Mouse (Mus musculus): Measurements from ENCODE around the gene Spaca4.

Gene Spaca4

DNA sequence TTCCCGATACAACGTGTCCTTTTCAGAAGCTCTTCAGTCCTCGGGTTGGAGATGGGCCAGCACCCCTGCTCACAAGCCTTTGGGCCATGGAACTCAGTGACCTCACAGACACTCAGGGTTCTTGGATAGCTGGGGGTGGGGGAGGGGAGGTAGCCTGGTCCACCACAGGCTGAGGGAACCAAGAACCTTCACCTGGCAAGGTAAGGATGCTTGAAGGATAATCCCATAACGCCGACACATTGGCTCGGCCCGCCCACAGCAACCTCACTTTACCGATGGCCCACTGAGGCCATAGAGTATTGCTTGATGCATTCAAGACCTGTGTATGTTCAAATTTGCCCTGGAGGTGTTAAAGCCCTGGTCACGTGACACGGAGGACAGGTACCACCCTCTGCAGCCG, at the start of gene Spaca4:
TSS of gene Spaca4 (minus strand) at position 101 of the 400 bp plus-strand sequence.
- no peak for DNase-seq (ENCODE audit: low spot score in 2 of 2)

DNA sequence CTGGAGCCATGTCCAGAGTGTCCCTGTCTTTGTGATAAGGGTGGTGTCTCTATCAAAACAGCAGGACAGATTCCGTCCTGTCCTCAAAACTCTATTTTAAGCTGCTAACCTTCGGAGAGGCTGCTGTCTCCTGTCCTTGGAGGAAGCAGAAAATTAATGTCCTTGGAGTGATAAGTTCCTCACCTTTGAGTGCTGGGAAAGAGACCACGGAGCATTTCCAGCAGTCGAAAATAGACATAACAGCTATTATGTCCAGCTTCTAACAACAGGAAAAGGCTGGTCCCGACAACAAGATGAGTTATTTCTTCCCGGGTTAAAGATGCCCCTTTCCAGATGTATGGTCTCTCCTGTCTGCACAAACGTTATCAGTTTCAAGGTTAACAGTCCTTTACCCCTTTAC, 49.6 kb upstream of the Spaca4 start:
- no peak for DNase-seq (ENCODE audit: low spot score in 2 of 2)

DNA sequence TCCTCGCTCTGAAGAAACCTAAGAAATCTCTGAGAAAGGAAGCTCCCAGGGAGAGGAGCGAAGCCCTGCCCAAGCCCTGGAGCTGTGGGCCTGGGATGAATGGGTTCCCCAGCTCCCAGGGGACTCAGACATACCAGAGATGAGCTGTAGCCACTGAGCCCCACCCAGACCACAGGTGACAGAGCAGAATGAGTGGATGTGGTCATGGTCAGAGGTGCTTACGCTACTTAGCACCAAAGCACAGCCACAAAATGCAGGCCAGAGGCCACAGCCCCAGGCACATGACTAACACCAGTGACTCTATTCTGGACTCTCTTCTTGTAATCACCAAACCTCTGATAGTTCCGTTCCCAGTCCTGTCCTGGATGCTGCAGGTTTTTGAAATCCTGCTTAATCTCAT, 45.5 kb upstream of the Spaca4 start:
- no peak for DNase-seq (ENCODE audit: low spot score in 2 of 2)

DNA sequence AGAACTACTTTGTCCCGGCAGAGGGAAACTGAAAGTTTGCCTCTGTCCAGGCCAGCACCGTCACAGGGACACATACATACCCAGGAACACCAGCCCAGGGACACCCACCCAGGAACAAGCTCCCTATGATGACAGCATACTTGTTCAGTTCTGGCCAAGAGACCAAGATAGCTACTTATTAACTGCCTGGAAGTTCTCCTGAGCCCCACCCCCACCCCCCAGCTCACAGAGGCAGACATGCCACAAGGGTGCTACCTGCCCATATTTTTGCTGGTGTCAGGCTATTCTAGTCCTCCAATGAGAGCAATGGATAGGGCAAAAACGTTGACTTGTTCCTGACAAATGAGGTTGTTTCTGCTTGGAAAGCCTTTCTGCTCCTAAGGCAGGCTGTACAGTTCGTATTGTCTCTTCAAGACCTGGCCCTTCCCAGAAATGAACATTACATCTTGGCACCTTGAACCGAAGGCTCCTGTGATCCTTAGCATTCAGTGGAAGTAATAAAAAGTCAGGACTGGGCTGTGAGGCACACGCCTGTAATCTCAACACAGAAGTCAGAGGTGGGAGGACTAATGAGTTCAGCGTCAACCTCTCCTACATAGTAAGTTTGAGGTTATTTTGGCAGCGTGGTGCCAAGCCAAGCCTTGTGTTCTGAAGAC, 44.9 kb upstream of the Spaca4 start:
- DNase-seq (ENCODE audit: low spot score in 2 of 2): no peak

DNA sequence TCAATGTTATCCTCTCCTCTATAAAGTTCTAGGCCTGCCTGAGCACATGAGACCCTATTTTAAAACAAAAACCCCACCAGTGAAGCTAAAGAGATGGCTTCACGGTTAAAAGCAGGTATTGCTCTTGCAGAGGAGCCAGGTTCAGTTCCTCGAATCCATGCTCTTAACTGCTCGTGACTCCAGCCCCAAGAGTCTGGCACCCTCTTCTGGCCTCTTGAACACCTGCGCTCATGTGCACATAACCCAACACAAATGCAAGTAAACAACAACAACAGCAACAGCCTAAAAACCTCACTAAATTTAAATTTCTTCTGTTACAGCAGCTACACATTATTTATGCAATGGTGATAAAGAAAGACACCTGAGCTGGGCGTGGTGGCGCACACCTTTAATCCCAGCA, 41.9 kb upstream of the Spaca4 start:
- no peak for DNase-seq (ENCODE audit: low spot score in 2 of 2)

DNA sequence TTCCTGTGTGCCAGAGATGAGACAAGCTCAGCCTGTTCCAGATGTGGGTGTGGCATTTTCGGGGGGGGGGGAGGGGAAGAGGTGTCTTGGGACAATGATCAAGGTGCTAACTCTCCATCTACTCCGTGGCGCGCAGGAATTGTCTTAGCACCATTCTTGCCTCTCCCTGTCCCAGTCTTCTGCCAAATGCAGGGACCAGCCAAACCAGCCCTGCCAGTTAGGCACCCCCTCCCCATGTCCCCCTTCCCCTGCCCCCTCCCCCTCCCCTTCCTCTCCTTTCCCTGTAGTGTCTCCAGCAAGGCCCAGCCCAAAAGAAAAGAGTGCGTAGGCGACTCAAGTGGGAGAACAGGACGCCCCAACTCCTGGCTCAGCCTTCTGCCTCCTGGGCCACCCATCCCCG, 41.2 kb upstream of the Spaca4 start:
- DNase-seq (ENCODE audit: low spot score in 2 of 2): no peak

DNA sequence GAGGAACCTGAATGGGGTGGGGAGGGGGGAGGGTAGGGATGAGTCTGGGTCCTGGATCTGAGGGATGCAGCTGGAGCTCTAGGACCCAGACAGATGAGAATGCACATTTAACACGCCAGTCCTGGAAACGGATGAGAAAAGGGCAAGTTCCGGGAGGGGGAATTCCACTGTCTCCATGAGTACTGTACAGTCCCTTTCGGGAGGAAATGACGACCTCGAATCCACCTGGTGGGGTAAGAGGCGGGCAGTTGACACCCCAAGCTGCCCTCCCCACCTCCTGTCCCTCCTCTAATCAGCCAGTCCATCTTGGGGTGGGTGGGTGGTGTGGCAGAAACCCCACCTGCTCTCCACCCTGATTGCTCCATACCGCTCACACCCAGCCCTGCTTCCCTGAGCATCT, 40.4 kb upstream of the Spaca4 start:
- DNase-seq (ENCODE audit: low spot score in 2 of 2): no peak

DNA sequence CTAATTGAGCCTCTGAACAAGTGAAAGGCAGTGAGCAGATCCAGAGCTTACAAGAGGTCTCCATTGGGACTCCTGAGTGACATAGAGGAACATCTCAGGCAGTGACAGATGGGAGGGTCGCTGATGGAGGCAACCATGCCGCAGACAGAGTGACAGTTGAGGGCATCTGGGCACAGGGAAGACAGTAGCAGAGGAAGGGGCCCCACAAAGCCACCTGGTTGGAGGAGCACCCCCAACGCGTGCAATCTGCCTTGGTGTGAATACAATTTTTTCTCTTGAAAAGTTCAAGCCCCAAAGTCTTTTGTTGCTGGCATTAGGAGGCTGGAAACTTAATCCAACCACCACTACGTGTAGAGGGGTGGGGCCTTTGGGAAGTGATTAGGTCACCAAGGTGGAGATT, 34.5 kb upstream of the Spaca4 start:
- no peak for DNase-seq (ENCODE audit: low spot score in 2 of 2)

DNA sequence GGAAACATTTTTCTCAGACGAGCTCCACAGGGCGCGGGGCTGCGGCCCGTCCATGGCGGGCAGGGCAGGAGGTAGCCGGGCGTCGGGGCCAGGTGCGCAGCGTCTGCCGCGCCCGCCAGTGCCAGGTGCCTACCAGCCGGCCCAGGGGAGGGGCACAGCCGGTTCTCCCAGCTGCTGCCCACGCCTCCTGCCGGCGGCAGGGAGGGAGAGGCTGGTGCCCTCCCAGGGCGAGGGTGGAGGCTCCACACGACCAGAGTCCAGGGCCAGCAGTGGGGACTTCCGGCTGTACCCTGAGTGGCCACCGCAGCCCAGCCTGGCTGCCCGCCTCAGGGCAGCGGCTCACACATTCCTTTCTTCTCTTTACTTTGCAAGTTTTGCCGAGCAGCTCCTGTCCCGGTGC, 33.8 kb upstream of the Spaca4 start:
- no peak for DNase-seq (ENCODE audit: low spot score in 2 of 2)

DNA sequence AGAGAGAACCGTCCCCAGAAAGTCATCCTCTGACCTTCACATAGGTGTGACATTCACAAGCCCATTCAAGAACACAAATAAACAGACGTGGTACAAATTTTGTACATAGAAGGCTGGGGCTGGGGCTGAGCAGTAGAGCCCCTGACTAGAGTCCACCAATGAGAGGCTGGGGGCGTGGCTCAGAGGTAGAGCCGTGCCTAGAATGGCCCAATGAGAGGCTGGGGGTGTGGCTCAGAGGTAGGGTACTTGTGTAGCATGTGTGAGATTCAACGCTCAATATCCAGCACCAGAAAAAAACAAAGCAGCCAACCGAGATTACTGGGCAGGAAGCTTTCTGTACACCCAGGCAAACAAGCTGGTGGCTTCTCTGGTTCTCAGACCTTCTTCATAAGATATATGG, 30.1 kb upstream of the Spaca4 start:
- DNase-seq (ENCODE audit: low spot score in 2 of 2): no peak

DNA sequence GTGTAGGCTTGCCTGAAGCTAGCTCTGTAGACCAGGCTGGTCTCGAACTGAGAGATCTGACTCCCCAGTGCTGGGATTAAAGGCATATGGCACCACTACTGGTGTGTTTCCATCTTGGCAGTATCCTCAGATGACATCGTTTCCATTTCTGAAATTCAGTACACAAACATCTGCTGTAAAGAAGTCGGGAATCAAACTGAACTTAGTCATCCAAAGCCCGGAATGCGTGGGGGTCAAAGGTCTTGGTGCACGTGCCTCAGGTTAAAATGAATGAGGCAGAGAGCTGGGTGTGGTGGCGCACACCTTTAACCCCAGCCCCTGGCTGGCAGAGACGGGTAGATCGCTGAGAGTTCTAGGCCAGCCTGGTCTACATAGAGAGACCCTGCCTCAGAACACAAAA, 24.5 kb upstream of the Spaca4 start:
- no peak for DNase-seq (ENCODE audit: low spot score in 2 of 2)

DNA sequence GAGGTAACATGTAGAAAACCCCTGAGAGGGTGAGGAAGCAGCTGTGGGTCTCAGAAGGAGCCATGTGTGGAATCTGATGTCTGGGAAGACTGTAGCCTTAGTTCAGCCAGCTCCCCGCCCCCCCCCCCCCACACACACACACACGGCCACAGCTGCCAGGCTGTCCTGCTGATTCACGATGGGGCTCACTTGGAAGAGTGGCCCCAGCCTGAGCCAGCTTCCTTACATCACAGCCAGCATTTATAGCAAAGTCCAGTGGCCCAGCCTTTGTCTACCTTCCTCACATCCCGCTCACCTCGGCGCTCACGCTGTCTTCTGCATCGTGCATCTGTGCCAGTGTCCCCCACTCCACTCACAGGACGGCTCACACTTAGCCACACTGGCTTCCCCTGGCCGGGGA, 23.8 kb upstream of the Spaca4 start:
- no peak for DNase-seq (ENCODE audit: low spot score in 2 of 2)

DNA sequence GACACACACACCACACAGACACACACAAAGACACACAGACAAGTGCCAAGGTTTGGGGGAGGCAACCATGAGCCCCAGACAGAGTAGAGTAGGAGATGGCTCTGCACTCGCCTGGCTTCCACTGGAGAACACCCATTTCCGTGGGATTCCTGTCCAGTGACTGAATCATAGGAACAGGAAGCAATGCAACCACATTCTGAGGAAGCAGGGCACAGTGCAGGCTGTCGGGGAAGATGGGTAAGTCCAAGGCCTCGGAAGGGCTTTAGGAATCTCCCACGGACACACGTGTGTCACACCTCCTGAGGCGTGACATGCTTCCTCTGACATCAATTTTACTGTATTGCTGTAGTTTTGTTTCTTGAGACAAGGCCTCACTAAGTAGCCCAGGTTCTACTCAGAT, 22.5 kb upstream of the Spaca4 start:
- no peak for DNase-seq (ENCODE audit: low spot score in 2 of 2)

DNA sequence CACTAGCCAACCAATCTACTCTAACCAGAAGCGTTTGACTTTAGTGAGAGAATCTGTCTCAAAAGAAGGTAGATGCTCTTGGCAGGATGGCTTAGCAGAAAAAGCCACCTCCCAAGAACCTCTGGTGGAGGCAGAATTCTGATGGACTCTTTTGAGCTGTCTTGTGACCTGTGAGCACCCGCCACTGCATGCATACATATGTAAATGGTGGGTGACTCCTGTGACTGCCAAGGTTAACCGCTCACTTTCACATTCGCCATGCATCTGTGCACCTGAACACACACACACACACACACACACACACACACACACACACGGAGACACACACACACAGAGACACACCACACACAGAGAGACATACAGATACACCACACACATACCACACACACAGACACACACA, 21.8 kb upstream of the Spaca4 start:
- DNase-seq (ENCODE audit: low spot score in 2 of 2): no peak

DNA sequence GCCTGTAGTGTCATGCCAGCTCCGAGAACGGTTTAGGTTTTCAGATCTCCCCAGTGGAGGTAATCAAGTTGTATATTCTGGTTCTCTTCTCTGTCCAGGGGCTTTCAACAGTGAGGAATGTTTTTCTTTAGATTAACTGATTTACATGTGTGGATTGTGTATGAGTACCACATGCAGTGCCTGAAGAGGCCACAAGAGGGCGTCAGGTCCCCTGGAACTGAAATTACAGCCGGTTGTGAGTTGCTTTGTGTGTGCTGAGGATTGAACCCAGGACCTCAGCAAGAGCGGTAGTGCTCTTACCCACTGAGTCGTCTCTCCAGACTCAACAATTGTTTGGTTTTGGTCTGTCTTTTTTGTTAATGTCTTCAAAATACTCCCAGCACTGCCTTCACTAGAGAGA, 20.9 kb upstream of the Spaca4 start:
- no peak for DNase-seq (ENCODE audit: low spot score in 2 of 2)

DNA sequence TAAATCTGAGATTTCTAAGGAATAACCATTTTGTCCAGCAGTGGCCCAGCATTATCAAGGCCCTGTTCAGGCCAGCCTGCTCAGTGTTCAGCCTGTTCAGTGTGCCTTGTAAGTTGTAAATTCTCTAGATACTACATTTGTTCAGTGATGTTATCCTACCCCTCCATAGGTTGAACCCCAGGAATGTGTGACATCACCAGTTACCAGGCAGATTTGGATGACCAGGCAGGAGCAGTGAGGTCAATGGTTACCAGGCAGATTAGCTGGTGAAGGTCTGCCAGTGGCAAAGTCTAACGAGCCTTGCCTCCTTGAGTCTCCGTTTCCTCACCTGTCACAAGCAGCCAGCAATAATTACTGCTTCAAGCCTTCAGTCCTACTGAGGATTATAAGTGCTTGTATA, 18.8 kb upstream of the Spaca4 start:
- DNase-seq (ENCODE audit: low spot score in 2 of 2): peak in 1 of 2 experiments; percentile 47

DNA sequence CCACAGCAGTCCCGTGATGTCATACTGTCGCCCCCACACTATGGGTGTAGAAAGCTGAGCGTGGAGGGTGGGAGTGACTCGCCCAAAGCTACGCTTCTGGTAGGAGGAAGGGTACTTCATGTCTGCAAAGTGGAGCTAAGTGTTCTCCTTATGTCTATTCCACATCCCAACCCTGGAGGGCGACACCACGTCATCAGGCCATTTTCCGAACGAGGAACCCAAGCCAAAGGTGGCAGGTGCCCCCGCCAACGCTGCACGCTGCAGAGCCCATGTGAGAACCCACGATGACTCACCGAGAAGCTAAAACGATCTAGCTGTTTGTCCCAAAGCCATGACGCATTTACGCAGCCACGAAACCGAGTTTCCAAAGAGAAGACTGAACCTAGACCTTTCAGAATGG, 16.7 kb upstream of the Spaca4 start:
- DNase-seq (ENCODE audit: low spot score in 2 of 2): no peak

DNA sequence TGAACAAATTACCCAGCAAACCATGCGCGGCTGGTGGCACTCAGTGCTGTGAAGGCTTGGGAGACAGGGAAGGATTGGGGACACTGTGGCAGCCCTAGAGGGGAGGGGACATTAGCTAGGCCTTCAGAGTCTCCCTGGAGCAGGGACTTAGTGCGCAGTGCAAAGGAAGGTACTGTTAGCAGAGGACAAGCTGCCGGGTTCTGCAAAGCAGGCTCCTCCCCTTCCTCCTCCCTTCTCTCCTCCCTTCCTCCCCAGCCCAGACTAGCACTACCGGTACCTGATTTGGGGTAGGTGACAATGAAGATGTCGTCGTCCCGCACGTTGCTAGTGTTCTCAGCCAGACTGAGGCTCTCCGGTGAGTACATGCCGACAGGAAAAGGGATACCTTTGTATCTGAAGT, 16.2 kb upstream of the Spaca4 start:
- peak; percentile 63 to 65 for DNase-seq (ENCODE audit: low spot score in 2 of 2)

DNA sequence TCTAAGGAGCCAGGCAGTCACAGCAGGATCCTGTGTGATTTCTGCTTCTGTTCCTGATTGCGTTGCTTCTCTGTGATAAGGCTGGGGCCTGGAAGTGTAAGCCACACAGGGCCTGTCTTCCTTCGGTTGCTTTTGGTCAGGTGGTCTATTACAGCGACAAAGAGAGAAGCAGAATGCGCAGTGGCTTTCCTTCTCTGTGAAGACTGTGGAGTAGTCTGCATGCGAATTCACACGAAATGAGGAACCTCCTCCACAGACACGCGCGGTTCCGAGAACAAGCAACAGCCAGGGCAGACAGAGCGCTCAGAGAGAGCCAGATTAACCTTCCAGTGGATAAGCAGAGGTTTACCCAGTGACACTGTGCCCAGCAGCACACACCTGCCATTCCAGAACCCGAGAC, 15.7 kb upstream of the Spaca4 start:
- DNase-seq (ENCODE audit: low spot score in 2 of 2): no peak

DNA sequence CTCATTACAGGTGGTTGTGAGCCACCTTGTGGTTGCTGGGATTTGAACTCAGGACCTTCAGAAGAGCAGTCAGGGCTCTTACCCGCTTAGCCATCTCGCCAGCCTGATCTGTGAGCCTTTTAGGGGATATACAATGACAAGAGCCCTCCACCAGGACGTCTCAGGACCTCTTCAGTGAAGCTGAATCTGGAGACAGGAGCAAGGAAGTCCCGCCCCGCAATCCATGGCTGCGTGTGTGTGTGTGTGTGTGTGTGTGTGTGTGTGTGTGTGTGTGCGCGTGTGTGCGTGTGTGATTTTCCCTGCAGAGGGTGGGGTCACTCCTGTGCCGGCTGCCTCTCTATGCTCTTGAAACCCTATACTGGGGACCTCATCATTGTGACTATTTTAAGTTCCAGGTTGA, 14.2 kb upstream of the Spaca4 start:
- DNase-seq (ENCODE audit: low spot score in 2 of 2): no peak

DNA sequence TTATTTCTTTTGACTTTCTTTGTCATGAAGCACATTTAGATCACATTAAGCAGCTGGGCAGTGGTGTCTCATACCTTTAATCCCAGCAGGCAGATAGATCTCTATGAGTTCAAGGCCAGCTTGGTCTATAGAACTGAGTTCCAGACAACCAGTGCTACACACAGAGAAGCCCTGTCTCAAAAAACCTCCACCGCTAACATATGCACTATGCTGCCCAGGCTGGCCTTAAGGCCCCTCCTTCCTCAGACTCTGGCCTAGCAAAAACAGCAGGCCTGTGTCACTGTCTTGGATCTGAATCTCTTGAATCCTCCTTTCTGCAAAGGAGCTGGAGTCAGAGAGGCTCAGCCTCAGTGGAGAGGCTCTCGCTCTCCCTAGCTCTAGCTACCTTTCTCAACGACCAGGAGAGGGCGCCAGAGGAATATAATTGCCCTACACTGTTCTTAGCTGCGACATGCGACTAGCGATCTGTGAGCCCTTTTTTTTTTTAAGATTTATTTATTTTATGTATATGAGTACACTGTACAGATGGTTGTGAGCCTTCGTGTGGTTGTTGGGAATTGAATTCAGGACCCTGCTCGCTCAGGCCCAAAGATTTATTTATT, 13.7 kb upstream of the Spaca4 start:
- DNase-seq (ENCODE audit: low spot score in 2 of 2): peak; percentile 71 to 87

DNA sequence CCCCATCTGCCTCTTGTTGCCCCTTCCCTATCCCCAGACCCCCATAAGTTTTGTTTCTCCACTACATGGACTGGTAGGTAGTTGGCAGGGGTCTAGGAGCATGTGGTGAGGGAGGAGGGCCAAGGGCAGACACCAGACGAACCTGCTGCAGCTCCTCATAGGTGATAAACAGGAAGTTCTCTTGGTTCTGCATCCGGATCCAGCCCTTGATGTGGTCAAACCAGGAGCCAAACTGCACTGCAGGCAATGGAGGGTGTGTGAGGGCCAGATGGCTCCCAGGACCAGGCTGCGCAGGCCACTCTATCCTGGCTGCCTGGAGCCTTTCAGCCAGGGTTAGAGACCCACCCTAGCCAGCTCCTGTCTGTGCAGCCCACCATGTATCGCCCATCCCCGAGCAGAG, 7.9 kb upstream of the Spaca4 start:
- DNase-seq (ENCODE audit: low spot score in 2 of 2): peak; percentile 53 to 59

DNA sequence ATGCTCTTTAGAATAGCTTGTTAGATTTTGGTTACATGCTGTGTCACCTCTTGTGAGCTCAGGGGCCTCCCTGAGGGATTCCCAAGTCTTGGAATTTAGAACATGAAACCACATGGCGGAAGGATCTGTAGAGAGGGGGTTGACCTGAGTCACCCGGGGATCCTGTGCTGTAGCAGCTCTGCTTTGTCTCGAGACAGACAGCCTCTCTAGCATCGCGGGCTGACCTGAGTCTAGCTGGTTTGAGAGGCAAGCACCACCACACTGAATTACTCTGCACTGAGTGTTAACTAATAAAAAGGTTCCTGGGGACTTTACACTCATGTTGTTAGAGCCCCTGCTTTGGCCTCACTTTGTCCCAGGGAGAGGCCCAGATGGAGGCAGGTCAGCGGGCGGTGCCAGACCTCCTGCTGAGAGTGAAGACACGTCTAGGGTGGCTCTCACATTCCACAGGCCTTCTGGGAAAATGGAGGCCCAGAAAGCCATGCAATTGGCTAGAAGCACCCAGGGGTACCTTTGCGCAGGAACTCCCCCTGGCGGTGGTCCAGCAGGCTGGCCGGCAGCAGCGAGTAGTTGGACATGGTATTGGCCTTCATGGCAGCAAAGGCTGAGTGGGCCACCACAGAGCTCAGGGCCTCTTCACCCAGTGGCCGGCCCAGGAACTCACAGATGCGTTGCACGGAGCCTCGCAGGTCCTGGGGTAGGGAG, 5.3 kb upstream of the Spaca4 start:
- DNase-seq (ENCODE audit: low spot score in 2 of 2): peak in 1 of 2 experiments; percentile 21

Measured in spleen, postnatal 36 days (tissue).